Mouse (Mus musculus): ENCODE measurements around the gene C4bp. TPM values are rescaled to one million over a fixed set of nuclear protein-coding genes. Genes with fewer than 3 reads are reported as not detected.

C4bp gene
- polyA plus RNA-seq, 1 experiment, result not detected

DNA sequence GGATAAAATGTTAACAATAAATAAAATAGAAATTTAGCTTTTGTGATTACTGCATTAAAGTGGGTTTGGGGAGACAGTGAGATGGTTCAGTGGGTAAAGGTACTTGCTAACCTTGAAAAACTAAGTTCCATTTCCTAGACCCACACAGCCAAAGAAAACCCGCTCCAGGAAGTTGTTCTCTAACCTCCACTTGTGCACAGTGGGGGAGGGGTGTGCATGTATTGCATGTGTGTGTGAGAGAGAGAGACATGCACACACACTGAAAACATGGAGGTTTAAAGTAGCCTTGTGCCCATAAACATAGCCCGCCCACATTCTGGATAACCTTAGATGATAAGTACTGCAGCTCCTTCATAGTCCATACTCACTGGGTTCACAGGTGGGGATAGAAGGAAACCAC lies 65.1 kb downstream of the C4bp start:
- Histone ChIP-seq H3K27me3 (ENCODE audit: control insufficient read depth, insufficient read depth, insufficient read length) (no peaks in the 10 kb centered on the region), H3K4me3 (ENCODE audit: insufficient read depth, poor library complexity, severe bottlenecking) (no peak overlapping the region), H3K36me3 (ENCODE audit: control insufficient read depth, insufficient read depth) (no peaks in the 10 kb centered on the region), H3K79me3 (ENCODE audit: low read depth) (no peaks in the 10 kb centered on the region), H3ac (ENCODE audit: control insufficient read depth, insufficient read length, low read depth) (no peak overlapping the region), H3K79me2 (ENCODE audit: control insufficient read depth, insufficient read depth) (no peaks in the 10 kb centered on the region)
- TF ChIP-seq MYOG (IDR thresholded peaks at IDR 0.05; ENCODE audit: control insufficient read depth, extremely low read depth, insufficient read length) (no peak), MYOD1 (IDR thresholded peaks at IDR 0.05; ENCODE audit: control insufficient read depth, insufficient read length, low read depth) (no peak), MAX (IDR thresholded peaks at IDR 0.05) (no peak), CEBPB (IDR thresholded peaks at IDR 0.05; ENCODE audit: low read depth) (no peak), CTCF (IDR thresholded peaks at IDR 0.05; ENCODE audit: control insufficient read depth, insufficient read depth, insufficient read length) (no peak), USF1 (IDR thresholded peaks at IDR 0.05; ENCODE audit: low read depth) (no peak), FOSL1 (IDR thresholded peaks at IDR 0.05; ENCODE audit: insufficient read depth, low read length, poor library complexity, severe bottlenecking) (no peak)

DNA sequence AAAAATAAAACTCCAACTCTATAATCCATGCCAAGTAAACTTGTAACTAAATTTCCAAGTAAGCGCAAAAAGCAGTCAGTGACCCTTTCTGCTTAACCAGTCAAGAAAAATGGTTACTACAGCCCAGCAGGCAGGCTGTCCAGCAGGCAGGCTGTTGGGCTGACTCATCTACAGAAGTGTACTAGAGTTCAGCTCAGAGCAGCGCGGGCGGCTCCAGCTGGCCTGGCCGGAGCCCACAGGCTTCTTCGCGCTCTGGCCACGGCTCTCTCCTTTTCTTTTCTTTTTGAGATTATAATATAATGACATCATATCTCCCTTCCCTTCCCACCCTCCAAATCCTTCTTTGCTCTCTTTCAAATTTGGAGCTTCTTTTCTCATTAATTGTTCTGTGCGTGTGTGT lies 72.8 kb downstream of the C4bp start:
- TF ChIP-seq MYOG (IDR thresholded peaks at IDR 0.05; ENCODE audit: control insufficient read depth, extremely low read depth, insufficient read length), result no peak
- no peak for TF ChIP-seq CEBPB (IDR thresholded peaks at IDR 0.05; ENCODE audit: low read depth)
- no peak for TF ChIP-seq MYOD1 (IDR thresholded peaks at IDR 0.05; ENCODE audit: control insufficient read depth, insufficient read length, low read depth)
- TF ChIP-seq FOSL1 (IDR thresholded peaks at IDR 0.05; ENCODE audit: insufficient read depth, low read length, poor library complexity, severe bottlenecking), result no peak
- TF ChIP-seq MAX (IDR thresholded peaks at IDR 0.05), result no peak
- no peak for TF ChIP-seq CTCF (IDR thresholded peaks at IDR 0.05; ENCODE audit: control insufficient read depth, insufficient read depth, insufficient read length)
- TF ChIP-seq USF1 (IDR thresholded peaks at IDR 0.05; ENCODE audit: low read depth), result no peak
- no peaks in the 10 kb centered on the region for H3K79me2 ChIP-seq (ENCODE audit: control insufficient read depth, insufficient read depth)

More for the DNA sequence above, 72.8 kb downstream of the C4bp start:
- Histone ChIP-seq H3ac (ENCODE audit: control insufficient read depth, insufficient read length, low read depth) (no peak overlapping the region), H3K27me3 (ENCODE audit: control insufficient read depth, insufficient read depth, insufficient read length) (no peaks in the 10 kb centered on the region), H3K4me3 (ENCODE audit: insufficient read depth, poor library complexity, severe bottlenecking) (no peak overlapping the region), H3K79me3 (ENCODE audit: low read depth) (no peaks in the 10 kb centered on the region), H3K36me3 (ENCODE audit: control insufficient read depth, insufficient read depth) (no peaks in the 10 kb centered on the region)

Other genes with a start within 250 kb of the C4bp start
- not detected for gene Cd55b, start 238.6 kb downstream of the C4bp start, polyA plus RNA-seq (2012; fragmentation: generic; extraction: Trizol)
- 0.84 TPM for gene Cd55, start 198.9 kb downstream of the C4bp start, polyA plus RNA-seq (2012; fragmentation: generic; extraction: Trizol)
- not detected for gene Zp3r, start 32.0 kb downstream of the C4bp start, polyA plus RNA-seq (2012; fragmentation: generic; extraction: Trizol)
- not detected for gene Gm29427, start 54.2 kb upstream of the C4bp start, polyA plus RNA-seq (2012; fragmentation: generic; extraction: Trizol)
- 0.85 TPM for gene Yod1, start 55.7 kb upstream of the C4bp start, polyA plus RNA-seq (2012; fragmentation: generic; extraction: Trizol)
- 3.0 TPM for gene Pfkfb2, start 67.6 kb upstream of the C4bp start, polyA plus RNA-seq (2012; fragmentation: generic; extraction: Trizol)
- gene AA986860, start 70.3 kb upstream of the C4bp start, polyA plus RNA-seq (2012; fragmentation: generic; extraction: Trizol), result 0.88 TPM
- not detected for gene Fcamr, start 139.3 kb upstream of the C4bp start, polyA plus RNA-seq (2012; fragmentation: generic; extraction: Trizol)
- gene Pigr, start 165.1 kb upstream of the C4bp start, polyA plus RNA-seq (2012; fragmentation: generic; extraction: Trizol), result not detected
- gene Fcmr, start 204.0 kb upstream of the C4bp start, polyA plus RNA-seq (2012; fragmentation: generic; extraction: Trizol), result not detected
- not detected for gene Il24, start 225.8 kb upstream of the C4bp start, polyA plus RNA-seq (2012; fragmentation: generic; extraction: Trizol)
- not detected for gene Il20, start 249.8 kb upstream of the C4bp start, polyA plus RNA-seq (2012; fragmentation: generic; extraction: Trizol)

Data from C2C12 (cell line).